Mouse (Mus musculus) myocyte (in vitro differentiated cells): ENCODE data around the gene Ly6f. TPM values are rescaled to one million over a fixed set of nuclear protein-coding genes. Genes with fewer than 3 reads are reported as not detected.

ENCODE experiments used
- H3K27me3 ChIP-seq: one replicate; pipeline ENCODE4 v1.6.1; 2011; ENCODE audit not compliant: control insufficient read depth, insufficient read depth, insufficient read length
- H3K36me3 ChIP-seq: one replicate; pipeline ENCODE4 v1.6.1; 2011; ENCODE audit not compliant: control insufficient read depth, insufficient read depth
- H3K4me2 ChIP-seq: one replicate; pipeline ENCODE4 v1.6.1; 2011; ENCODE audit warnings: low read depth, control low read depth
- H3K4me3 ChIP-seq: one replicate; pipeline ENCODE4 v1.5.1; 2011; ENCODE audit warnings: mild to moderate bottlenecking, control low read depth, moderate library complexity
- H3K79me2 ChIP-seq: one replicate; pipeline ENCODE4 v1.6.1; 2011; ENCODE audit not compliant: control insufficient read depth, insufficient read depth
- H3ac ChIP-seq: one replicate; pipeline ENCODE4 v1.6.1; 2011; ENCODE audit not compliant: control insufficient read depth, insufficient read length
- CEBPB ChIP-seq: IDR thresholded peaks from 2 replicates; pipeline ENCODE4 v1.6.1; 2011; ENCODE audit warnings: mild to moderate bottlenecking, moderate library complexity; ENCODE audit not compliant: poor library complexity, insufficient read depth, severe bottlenecking
- E2F4 ChIP-seq: IDR thresholded peaks from one replicate; pipeline ENCODE4 v1.6.1; 2011; ENCODE audit warnings: mild to moderate bottlenecking, control low read depth, moderate library complexity; ENCODE audit not compliant: insufficient read depth
- MAX ChIP-seq: IDR thresholded peaks from one replicate; pipeline ENCODE4 v1.6.1; 2011; ENCODE audit warnings: low read depth, mild to moderate bottlenecking, control low read depth
- MYOD1 ChIP-seq, 3 experiments: IDR thresholded peaks; one replicate each; pipeline ENCODE4 v1.6.1; 2011; ENCODE audit warnings: control low read depth in 2 of 3, low read depth in 2 of 3, mild to moderate bottlenecking in 2 of 3, moderate library complexity in 1 of 3; ENCODE audit not compliant: insufficient read length in 2 of 3, control insufficient read depth in 1 of 3
- MYOG ChIP-seq, 3 experiments: IDR thresholded peaks; one replicate each; pipeline ENCODE4 v1.6.1; 2011; ENCODE audit warnings: control low read depth in 2 of 3, low read depth in 2 of 3, mild to moderate bottlenecking in 2 of 3; ENCODE audit not compliant: insufficient read length in 2 of 3, control insufficient read depth in 1 of 3, insufficient read depth in 1 of 3
- POLR2A ChIP-seq: IDR thresholded peaks from one replicate; pipeline ENCODE4 v1.6.1; 2011; ENCODE audit warnings: low read depth, mild to moderate bottlenecking, control low read depth, moderate library complexity; ENCODE audit not compliant: insufficient read length
- POLR2AphosphoS2 ChIP-seq: IDR thresholded peaks from one replicate; pipeline ENCODE4 v1.6.1; 2011; ENCODE audit warnings: low read depth, control low read depth; ENCODE audit not compliant: insufficient read length
- REST ChIP-seq: IDR thresholded peaks from one replicate; pipeline ENCODE4 v1.6.1; 2011; ENCODE audit warnings: mild to moderate bottlenecking, control low read depth, moderate library complexity; ENCODE audit not compliant: insufficient read depth, insufficient read length
- SRF ChIP-seq: IDR thresholded peaks from one replicate; pipeline ENCODE4 v1.6.1; 2011; ENCODE audit warnings: low read depth; ENCODE audit not compliant: control insufficient read depth, insufficient read length
- TCF12 ChIP-seq: IDR thresholded peaks from one replicate; pipeline ENCODE4 v1.6.1; 2011; ENCODE audit warnings: mild to moderate bottlenecking, control low read depth; ENCODE audit not compliant: poor library complexity, insufficient read depth, severe bottlenecking
- TCF3 ChIP-seq: IDR thresholded peaks from one replicate; pipeline ENCODE4 v1.6.1; 2011; ENCODE audit warnings: low read depth, control low read depth; ENCODE audit not compliant: insufficient read length
- polyA plus RNA-seq: library from polyadenylated mRNA; unstranded; fragments of >200 nt; fragmentation: generic; extraction: Trizol; gene quantifications from one replicate; pipeline ENCODE4 v1.2.1, GENCODE M21; 2012; ENCODE audit warnings: missing spikeins

Gene Ly6f
- polyA plus RNA-seq: 0.64 TPM

GRCm38 (mm10) chr15:75268121-75268520 lies at the start of gene Ly6f:
Ly6f (plus strand) TSS chr15:75268421.
- H3K27me3 ChIP-seq: no peaks in the 10 kb centered on the region
- H3K4me3 ChIP-seq: no peak within 1 kb of the TSS
- TF ChIP-seq MYOG (IDR thresholded peaks at IDR 0.05; ENCODE audit: control insufficient read depth in 1 of 3, insufficient read depth in 1 of 3, insufficient read length in 2 of 3, low read depth in 2 of 3): no peak
- TF ChIP-seq SRF: no peak
- TF ChIP-seq MYOD1 (IDR thresholded peaks at IDR 0.05; ENCODE audit: control insufficient read depth in 1 of 3, insufficient read length in 2 of 3, low read depth in 2 of 3): no peak
- TF ChIP-seq POLR2AphosphoS2: no peak
- TF ChIP-seq CEBPB: no peak
- no peak for TF ChIP-seq E2F4
- TF ChIP-seq TCF3: no peak
- no peak for TF ChIP-seq MAX
- TF ChIP-seq POLR2A: no peak
- H3K36me3 ChIP-seq: no peaks in the 10 kb centered on the region
- H3ac ChIP-seq: no peak within 1 kb of the TSS
- H3K79me2 ChIP-seq: no peaks in the 10 kb centered on the region
- no peak within 1 kb of the TSS for H3K4me2 ChIP-seq

DNA sequence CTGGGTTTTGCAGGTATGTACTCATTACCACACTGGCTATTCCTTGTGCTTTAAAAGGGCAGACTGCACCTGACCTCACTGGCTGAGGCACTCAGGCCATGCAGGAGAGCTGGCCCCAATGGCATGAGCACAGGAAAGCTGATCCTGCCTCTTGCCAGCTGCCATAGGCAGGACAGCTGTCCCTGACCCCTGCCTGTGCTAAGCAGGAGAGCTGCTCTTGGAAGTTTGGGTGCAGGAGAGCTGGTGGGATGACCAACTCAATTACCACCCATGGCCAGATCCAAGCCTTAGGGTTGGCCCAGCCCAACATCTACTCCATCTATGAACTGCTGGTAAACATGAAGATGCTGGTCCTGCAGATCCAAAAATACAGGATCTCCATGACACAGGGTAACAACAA lies 46.3 kb upstream of the Ly6f start:
- peak; percentile 67 for TF ChIP-seq TCF3
- TF ChIP-seq E2F4: no peak
- TF ChIP-seq REST: no peak
- TF ChIP-seq SRF: peak; percentile 46
- peak; percentile 52 to 97 (median 83) for TF ChIP-seq MYOD1 (IDR thresholded peaks at IDR 0.05; ENCODE audit: control insufficient read depth in 1 of 3, insufficient read length in 2 of 3, low read depth in 2 of 3)
- peak; percentile 92 to 94 (median 94) for TF ChIP-seq MYOG (IDR thresholded peaks at IDR 0.05; ENCODE audit: control insufficient read depth in 1 of 3, insufficient read depth in 1 of 3, insufficient read length in 2 of 3, low read depth in 2 of 3)
- no peaks in the 10 kb centered on the region for H3K79me2 ChIP-seq
- H3K4me2 ChIP-seq: no peak overlapping the region

GRCm38 (mm10) chr15:75237736-75238288 lies 30.4 kb upstream of the Ly6f start:
- Histone ChIP-seq H3K79me2 (no peaks in the 10 kb centered on the region), H3K4me3 (no peak overlapping the region), H3K4me2 (no peak overlapping the region), H3K27me3 (no peaks in the 10 kb centered on the region), H3K36me3 (no peaks in the 10 kb centered on the region), H3ac (no peak overlapping the region)
- TF ChIP-seq MYOG (IDR thresholded peaks at IDR 0.05; ENCODE audit: control insufficient read depth in 1 of 3, insufficient read depth in 1 of 3, insufficient read length in 2 of 3, low read depth in 2 of 3): no peak
- TF ChIP-seq POLR2AphosphoS2: no peak
- no peak for TF ChIP-seq MYOD1 (IDR thresholded peaks at IDR 0.05; ENCODE audit: control insufficient read depth in 1 of 3, insufficient read length in 2 of 3, low read depth in 2 of 3)
- no peak for TF ChIP-seq MAX
- no peak for TF ChIP-seq REST
- TF ChIP-seq SRF: no peak
- no peak for TF ChIP-seq TCF12
- TF ChIP-seq POLR2A: no peak
- TF ChIP-seq E2F4: no peak
- TF ChIP-seq TCF3: no peak

More for the DNA sequence above, 46.3 kb upstream of the Ly6f start:
- H3K4me3 ChIP-seq: no peak overlapping the region
- no peaks in the 10 kb centered on the region for H3K27me3 ChIP-seq
- H3K36me3 ChIP-seq: no peaks in the 10 kb centered on the region
- H3ac ChIP-seq: no peak overlapping the region

DNA sequence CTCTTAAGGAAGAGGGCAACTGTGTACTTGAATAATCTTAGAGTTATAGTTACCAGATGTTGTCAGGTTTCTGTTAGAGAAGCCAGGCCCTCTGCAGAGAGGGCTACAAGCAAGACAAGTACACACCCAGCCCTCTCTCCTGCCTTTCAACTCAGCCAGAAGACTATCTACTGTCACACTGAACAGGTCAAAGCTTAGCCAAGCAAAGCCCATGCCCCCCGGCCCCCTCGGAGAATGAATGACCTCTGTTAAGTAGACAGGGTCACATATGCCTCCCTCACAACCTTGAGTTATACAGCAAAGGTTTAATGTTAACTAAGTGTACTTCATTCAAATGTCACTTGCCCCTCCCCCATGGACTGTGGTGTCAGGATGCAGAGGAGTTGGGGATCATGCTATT lies 27.7 kb upstream of the Ly6f start:
- Histone ChIP-seq H3K79me2 (no peaks in the 10 kb centered on the region), H3K36me3 (no peaks in the 10 kb centered on the region), H3ac (no peak overlapping the region), H3K27me3 (no peaks in the 10 kb centered on the region), H3K4me2 (no peak overlapping the region), H3K4me3 (no peak overlapping the region)
- no peak for TF ChIP-seq POLR2A
- TF ChIP-seq POLR2AphosphoS2: no peak
- no peak for TF ChIP-seq MAX
- TF ChIP-seq TCF12: no peak
- no peak for TF ChIP-seq MYOG (IDR thresholded peaks at IDR 0.05; ENCODE audit: control insufficient read depth in 1 of 3, insufficient read depth in 1 of 3, insufficient read length in 2 of 3, low read depth in 2 of 3)
- TF ChIP-seq SRF: no peak
- no peak for TF ChIP-seq REST
- TF ChIP-seq CEBPB: no peak

GRCm38 (mm10) chr15:75242756-75243640 lies 25.2 kb upstream of the Ly6f start:
- TF ChIP-seq POLR2A (no peak), TCF3 (no peak)
- Histone ChIP-seq H3K36me3 (no peaks in the 10 kb centered on the region), H3K4me2 (no peak overlapping the region), H3K79me2 (no peaks in the 10 kb centered on the region), H3K4me3 (no peak overlapping the region), H3ac (no peak overlapping the region), H3K27me3 (no peaks in the 10 kb centered on the region)
